Mouse (Mus musculus) layer of hippocampus, adult 9-11 months (tissue): ENCODE measurements around the gene Ppp2r2c.

ENCODE experiments used
- DNase-seq: peaks from one replicate; pipeline ENCODE4 v3.0.0; 2022

Gene Ppp2r2c

DNA sequence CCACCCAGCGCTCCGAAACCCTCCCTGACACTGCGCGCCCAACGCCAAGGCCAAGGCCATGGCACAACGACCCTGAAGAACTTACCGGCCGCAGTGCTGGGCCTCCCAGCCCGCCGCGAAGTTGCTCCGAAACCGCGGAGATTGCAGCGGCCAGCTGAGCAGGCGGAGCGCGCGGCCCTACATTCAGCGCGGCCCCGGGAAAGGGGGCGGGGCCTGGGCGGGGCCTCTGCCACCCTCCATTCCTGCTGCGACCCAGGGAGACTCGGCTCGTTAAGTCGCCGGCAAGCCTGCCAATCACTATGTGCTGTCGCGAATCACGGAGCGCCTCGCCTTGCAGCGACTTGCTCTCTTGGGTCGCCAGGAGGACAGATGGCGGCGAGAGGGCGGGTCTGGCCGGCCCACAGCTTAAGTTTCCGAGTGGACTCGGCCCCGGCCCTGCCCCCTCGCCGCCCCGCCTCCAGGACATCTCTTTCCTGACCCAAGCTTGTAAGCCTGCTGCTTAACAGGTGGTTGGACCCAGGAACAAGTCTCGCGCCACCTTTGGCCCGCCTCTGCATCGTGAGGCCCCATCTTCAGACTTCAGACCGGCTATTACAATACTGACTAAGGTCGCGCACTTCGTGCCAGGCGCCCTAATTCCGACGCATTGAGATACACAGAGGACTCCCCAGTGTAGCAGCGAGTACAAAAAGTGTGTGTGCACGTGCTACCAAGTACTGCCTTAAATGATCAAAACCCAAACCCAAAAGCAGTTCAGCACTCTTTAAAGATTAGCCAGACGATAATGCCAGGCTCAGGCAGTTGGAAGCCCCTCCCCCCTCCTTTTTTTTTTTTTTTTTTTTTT lies 120.7 kb downstream of the Ppp2r2c start, which contains the start of gene Wfs1:
TSS of gene Wfs1 (minus strand) at position 425 of the 844 bp plus-strand sequence.
- DNase-seq = peak; percentile 98

DNA sequence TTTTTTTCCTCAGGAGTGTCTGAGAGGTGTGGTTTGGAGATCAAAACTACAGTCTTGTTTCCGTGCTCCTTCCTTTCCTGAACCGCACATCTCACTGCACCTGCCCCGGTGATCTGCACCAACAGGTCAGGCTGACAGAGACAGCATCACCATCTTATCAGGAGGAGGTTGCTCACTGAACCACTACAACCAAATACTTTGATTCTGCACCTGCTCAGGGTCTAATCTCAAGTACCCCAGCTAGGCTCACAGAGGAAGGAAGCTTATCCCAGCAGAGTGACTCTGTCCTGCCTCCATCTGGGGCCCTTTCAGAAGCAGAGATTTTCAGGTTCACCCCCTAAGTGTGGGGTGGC lies 121.3 kb downstream of the Ppp2r2c start:
- no peak for DNase-seq

DNA sequence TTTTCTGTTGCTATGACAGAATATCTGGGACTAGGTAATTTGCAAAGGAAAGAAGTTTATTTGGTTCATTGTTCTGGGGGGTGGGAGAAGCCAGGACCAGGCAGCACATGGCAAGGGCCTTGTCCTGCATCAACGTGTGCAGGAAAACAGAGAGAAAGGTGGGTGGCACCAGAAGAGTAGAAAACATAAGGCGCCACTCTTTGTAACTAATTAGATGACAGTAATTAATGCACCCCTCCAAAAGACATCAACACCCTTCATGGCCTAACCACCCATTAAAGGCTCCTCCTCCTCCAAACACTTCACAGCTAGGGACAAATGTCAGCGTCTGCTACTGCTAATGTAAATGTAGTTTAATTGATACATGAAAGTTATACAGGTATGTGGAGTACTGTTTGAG lies 121.9 kb downstream of the Ppp2r2c start:
- no peak for DNase-seq

DNA sequence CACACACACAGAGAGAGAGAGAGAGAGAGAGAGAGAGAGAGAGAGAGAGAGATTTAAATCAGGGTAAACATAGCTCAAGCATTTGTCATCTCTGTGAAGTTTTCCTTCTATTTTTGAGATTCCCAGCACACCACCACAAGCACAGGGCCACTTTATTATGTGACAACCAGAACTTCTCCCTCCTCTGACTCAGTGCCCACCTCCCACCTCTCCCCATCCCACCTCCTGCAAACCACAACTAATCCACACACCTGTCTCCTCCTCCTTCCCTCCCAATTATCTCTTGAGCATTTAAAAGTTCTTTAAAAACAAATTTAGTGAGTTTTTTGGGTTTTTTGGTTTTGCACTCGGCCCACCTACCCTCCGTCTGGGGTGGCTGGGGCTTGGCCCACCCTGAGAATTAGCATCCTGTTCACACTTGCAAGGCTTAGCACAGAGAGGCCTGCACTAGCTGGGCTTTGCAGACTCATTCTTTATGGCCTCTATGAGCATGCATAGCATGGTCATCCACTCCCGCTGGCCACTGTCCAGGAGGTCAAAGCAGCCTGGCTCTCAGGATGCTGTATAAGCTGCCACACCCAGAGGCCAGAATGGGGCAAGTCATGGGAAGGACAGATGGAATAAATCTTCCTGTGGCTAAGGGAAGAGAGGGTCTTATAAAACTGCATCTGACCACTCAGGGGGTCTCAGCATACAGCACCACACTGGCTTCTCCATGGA lies 122.5 kb downstream of the Ppp2r2c start:
- no peak for DNase-seq

DNA sequence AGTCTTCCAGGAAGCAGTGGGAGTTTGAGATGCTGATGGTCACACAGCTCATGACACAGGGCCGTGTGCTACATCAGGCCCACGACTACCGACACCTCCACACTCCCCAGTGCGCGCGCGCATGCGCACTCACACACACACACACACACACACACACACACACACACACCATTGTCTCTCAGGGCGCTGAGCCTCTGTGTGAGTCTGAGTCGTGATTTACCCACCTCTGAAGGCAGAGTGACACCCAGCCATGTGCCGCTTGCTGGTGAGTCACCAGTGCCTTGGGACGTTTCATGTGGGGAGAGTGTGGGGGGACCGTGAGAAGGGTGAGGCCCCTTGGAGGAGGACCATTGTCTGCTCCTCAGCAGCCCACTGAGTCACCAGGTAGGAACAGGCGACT lies 128.1 kb downstream of the Ppp2r2c start:
- no peak for DNase-seq

DNA sequence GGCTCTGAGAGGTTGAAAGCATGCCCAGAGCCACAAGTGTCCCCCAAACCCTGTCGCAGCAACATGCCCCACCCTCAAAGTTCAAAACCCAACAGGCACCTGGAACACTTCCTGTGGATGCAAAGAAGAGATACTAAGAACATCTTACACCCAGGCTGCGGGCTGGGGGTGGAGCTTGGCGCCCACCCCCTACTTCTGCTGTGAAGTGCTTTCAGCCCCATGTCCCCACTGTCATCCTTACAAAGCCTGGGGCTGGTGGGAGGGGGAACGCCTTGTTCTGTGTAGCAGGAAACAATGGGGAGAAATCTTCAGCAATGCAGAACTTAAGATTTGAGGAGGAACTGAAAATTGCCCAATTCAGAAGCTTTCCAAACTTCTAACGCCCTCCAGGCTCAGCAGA lies 129.7 kb downstream of the Ppp2r2c start:
- peak; percentile 41 for DNase-seq

DNA sequence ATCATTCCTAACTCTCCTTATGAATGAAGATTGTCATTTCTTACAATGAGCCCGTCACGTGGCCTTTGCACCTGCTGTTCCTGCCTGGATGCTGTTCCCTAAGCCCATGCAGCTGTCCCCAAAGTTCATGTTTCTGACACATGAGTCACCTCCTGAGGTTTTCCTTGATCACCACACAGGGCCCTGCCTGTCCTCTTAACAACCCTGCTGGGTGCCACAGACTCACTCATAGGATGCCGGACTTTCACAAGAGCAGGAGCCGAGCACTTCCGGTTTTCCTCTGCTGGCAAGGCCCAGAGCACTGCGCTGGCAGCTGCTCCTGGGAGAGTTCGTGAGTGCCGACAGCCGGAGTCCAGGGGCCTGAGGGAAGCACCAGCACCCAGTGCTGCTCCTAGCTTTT lies 132.7 kb downstream of the Ppp2r2c start:
- DNase-seq = no peak

DNA sequence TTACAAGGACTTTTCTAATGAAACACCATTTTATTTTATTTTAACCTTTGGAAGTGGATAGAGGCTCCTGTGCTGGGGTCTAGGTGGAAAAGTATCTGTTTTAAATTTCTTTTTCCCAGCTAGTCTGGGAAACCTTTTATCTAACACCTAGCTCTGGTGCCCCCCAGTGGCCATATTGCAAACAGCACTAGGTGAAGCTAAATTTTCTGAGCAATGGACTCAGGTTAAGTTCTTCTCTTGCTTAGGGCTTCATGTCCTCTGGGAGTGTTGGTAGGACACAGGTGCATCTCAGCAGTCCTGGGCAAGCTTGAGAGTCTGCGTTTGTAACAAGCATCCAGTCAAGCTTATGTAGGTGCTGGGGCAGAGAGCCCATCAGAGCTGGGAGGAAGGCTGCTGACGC lies 133.7 kb downstream of the Ppp2r2c start:
- peak; percentile 52 for DNase-seq
